In the genomic region with DNA sequence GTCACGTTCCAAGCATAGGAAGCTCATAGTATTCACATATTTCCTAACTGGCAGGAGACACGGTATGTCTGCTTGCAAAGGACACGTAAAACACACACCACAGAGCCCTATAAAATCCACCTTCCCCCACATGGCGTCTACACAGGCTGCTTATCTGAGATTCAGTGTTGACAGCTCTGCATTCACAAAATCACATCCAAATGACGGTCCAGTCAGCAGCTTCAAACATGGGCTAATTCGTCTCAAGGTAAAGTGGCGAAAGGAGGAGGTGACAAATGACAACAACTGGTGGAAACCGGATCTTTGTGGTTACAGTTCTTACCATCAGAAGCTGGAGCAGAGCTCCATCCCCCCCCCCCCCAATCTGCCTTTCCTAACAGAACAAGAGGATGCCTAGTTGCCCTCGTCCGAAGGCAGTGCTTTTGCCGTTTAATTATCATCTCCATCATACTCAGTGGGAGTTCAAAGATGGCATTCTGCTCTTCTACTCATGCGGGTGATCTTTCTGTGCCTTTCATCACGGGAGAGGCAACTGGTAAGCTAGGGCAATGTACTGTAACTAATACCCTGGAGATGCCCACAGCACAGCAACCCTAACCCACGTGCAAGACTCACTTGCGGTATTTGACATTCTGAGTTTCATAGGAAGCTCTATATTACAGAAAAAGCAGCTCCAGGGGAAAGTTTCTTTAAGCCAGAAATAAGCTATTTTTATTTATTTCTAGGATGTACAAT, we compare ENCODE assay signal across 18 mouse cellular contexts.
DNase-seq lines count a peak whose midpoint lies in the region; ATAC-seq and TF ChIP-seq lines count a peak whose summit lies in the region.
"Had no signal": no experiment of that assay in that cellular context is flagged by ENCODE, and none has a peak within 500 bp of the region (broad histone marks: within the 10 kb centered on the region; RNA-seq: fewer than 3 reads in every experiment).

No protein-coding gene starts in this region.

- peak overlapping the region in 1 of 2 experiments; percentile 44; a peak in 1 of 4 replicates for H3K27ac ChIP-seq in heart, embryonic 14.5 days (replicated peaks in 1 of 2; ENCODE audit: control insufficient read depth in 1 of 2, insufficient read depth in 1 of 2, low read depth in 2 of 2, low read length in 2 of 2)
- no peak overlapping the region for H3K27ac ChIP-seq in kidney, embryonic 16.5 days (ENCODE audit: low read length)
- no peak overlapping the region for H3K27ac ChIP-seq in limb, embryonic 10.5 days
- H3K27ac ChIP-seq: embryonic facial prominence, embryonic 15.5 days; layer of hippocampus, adult 2 months; left cerebral cortex, adult 2 months; limb, embryonic 15.5 days had no signal

- H3K4me2 ChIP-seq in heart, embryonic 14.5 days (ENCODE audit: low read length), result peak overlapping the region; percentile 24
- H3K4me2 ChIP-seq in kidney, embryonic 16.5 days (replicated peaks; ENCODE audit: low read depth, low read length), result no peak overlapping the region
- H3K4me2 ChIP-seq: embryonic facial prominence, embryonic 15.5 days; limb, embryonic 15.5 days had no signal

- H3K9ac ChIP-seq in heart, embryonic 14.5 days (ENCODE audit: low read length), result no peak overlapping the region
- H3K9ac ChIP-seq in kidney, embryonic 16.5 days (replicated peaks; ENCODE audit: low read length), result no peak overlapping the region
- H3K9ac ChIP-seq: embryonic facial prominence, embryonic 15.5 days; limb, embryonic 15.5 days had no signal

- H3K36me3 ChIP-seq in heart, embryonic 14.5 days (ENCODE audit: control insufficient read depth, insufficient read depth, low read length), result no peaks in the 10 kb centered on the region
- H3K36me3 ChIP-seq in kidney, embryonic 16.5 days (ENCODE audit: insufficient read depth, low read length), result no peaks in the 10 kb centered on the region
- H3K36me3 ChIP-seq in C2C12 (ENCODE audit: control insufficient read depth, insufficient read depth), result no peaks in the 10 kb centered on the region
- H3K36me3 ChIP-seq in limb, embryonic 10.5 days, result no peaks in the 10 kb centered on the region
- H3K36me3 ChIP-seq: embryonic facial prominence, embryonic 15.5 days; limb, embryonic 15.5 days had no signal

- H3K4me1 ChIP-seq in heart, embryonic 14.5 days (ENCODE audit: control insufficient read depth in 2 of 2, insufficient read depth in 2 of 2, low read length in 2 of 2), result peaks cover 0 to 9% of the 10 kb centered on the region in 2 experiments; a peak in 2 of 4 replicates
- peaks cover 10% of the 10 kb centered on the region; the same call in 1 of the 2 replicates for H3K4me1 ChIP-seq in kidney, embryonic 16.5 days (ENCODE audit: insufficient read depth, low read length)
- H3K4me1 ChIP-seq in limb, embryonic 10.5 days, result no peaks in the 10 kb centered on the region
- H3K4me1 ChIP-seq: limb, embryonic 15.5 days had no signal

- ATAC-seq in heart, embryonic 14.5 days (ENCODE audit: insufficient number of reproducible peaks, insufficient read depth, low FRiP score, low read depth), result no peak
- ATAC-seq in kidney, embryonic 16.5 days (ENCODE audit: low FRiP score, low TSS enrichment), result no peak
- ATAC-seq: intestine, embryonic 16.5 days had no signal

- no peak for DNase-seq in heart, postnatal 25 days (ENCODE audit: low spot score)
- peak; percentile 18 to 54 for DNase-seq in kidney, postnatal 36 days
- peak; percentile 66 for DNase-seq in brain, embryonic 14.5 days (ENCODE audit: low read depth)
- no peak for DNase-seq in urinary bladder, postnatal 10 days (ENCODE audit: low spot score)
- no peak for DNase-seq in limb, embryonic 10.5 days (ENCODE audit: low spot score)
- DNase-seq: cerebellum, adult 18-20 months; gastrocnemius, postnatal 36 days; lung, adult 2 months; right cerebral cortex, postnatal 4 days; thymus, postnatal 36 days had no signal

- intact Hi-C loops in heart, postnatal 25 days (cut with DNase I), result loop anchor here (10.0 kb wide), 2 partner anchors 135 to 245 kb away; no protein-coding TSS in a partner anchor

- H3K79me3 ChIP-seq in C2C12 (ENCODE audit: low read depth), result no peaks in the 10 kb centered on the region

- no peak for TF ChIP-seq CTCF in C2C12 (IDR thresholded peaks at IDR 0.05; ENCODE audit: control insufficient read depth, insufficient read depth, insufficient read length)
- no peak for TF ChIP-seq CTCF in brain, embryonic 14.5 days (IDR thresholded peaks at IDR 0.05; ENCODE audit: borderline replicate concordance, extremely low read depth, insufficient read depth, insufficient read length)

- no peak overlapping the region for H3ac ChIP-seq in C2C12 (ENCODE audit: control insufficient read depth, insufficient read length, low read depth)

- H3K4me3 ChIP-seq in heart, embryonic 14.5 days (ENCODE audit: control insufficient read depth in 1 of 2, insufficient read depth in 1 of 2, low read depth in 1 of 2, low read length in 2 of 2), result no peak overlapping the region
- H3K4me3 ChIP-seq in kidney, embryonic 16.5 days (ENCODE audit: low read length), result no peak overlapping the region
- no peak overlapping the region for H3K4me3 ChIP-seq in C2C12 (ENCODE audit: insufficient read depth, poor library complexity, severe bottlenecking)
- H3K4me3 ChIP-seq in limb, embryonic 10.5 days, result no peak overlapping the region
- H3K4me3 ChIP-seq: embryonic facial prominence, embryonic 15.5 days; layer of hippocampus, adult 2 months; left cerebral cortex, adult 2 months; limb, embryonic 15.5 days had no signal

- no peaks in the 10 kb centered on the region for H3K79me2 ChIP-seq in C2C12 (ENCODE audit: control insufficient read depth, insufficient read depth)

- H3K9me3 ChIP-seq in heart, embryonic 14.5 days (ENCODE audit: control insufficient read depth, low read length), result no peaks in the 10 kb centered on the region
- no peaks in the 10 kb centered on the region for H3K9me3 ChIP-seq in kidney, embryonic 16.5 days (ENCODE audit: low read length)
- no peaks in the 10 kb centered on the region for H3K9me3 ChIP-seq in limb, embryonic 10.5 days (replicated peaks)
- H3K9me3 ChIP-seq: embryonic facial prominence, embryonic 15.5 days had no signal

- no peaks in the 10 kb centered on the region; the same call in 1 of the 2 replicates for H3K27me3 ChIP-seq in heart, embryonic 14.5 days (ENCODE audit: control insufficient read depth, insufficient read depth, low read length)
- no peaks in the 10 kb centered on the region for H3K27me3 ChIP-seq in kidney, embryonic 16.5 days (ENCODE audit: insufficient read depth, low read length)
- no peaks in the 10 kb centered on the region for H3K27me3 ChIP-seq in C2C12 (ENCODE audit: control insufficient read depth, insufficient read depth, insufficient read length)
- H3K27me3 ChIP-seq in limb, embryonic 10.5 days (ENCODE audit: low read depth, poor library complexity, severe bottlenecking), result no peaks in the 10 kb centered on the region
- H3K27me3 ChIP-seq: embryonic facial prominence, embryonic 15.5 days; limb, embryonic 15.5 days had no signal

- 25% methylated on average over 15 of the region's 15 CpGs for WGBS in heart, embryonic 14.5 days
- 57% methylated on average over 15 of the region's 15 CpGs for WGBS in kidney, embryonic 16.5 days
- WGBS in limb, embryonic 10.5 days, result 66% methylated on average over 15 of the region's 15 CpGs

- TF ChIP-seq POLR2A in brain, embryonic 14.5 days (IDR thresholded peaks at IDR 0.05; ENCODE audit: borderline replicate concordance, extremely low read depth, insufficient read depth, insufficient read length, poor library complexity, severe bottlenecking), result no peak

TF ChIP-seq in C2C12, 6 proteins besides CTCF, POLR2A, EP300 and RAD21:
- peak; percentile 38 for TF ChIP-seq MYOD1 (IDR thresholded peaks at IDR 0.05; ENCODE audit: control insufficient read depth, insufficient read length, low read depth)
- TF ChIP-seq MYOG (IDR thresholded peaks at IDR 0.05; ENCODE audit: control insufficient read depth, extremely low read depth, insufficient read length), result no peak
TF ChIP-seq in C2C12: peak in this region for 1.

Comparison
In these comparisons a context has a peak if more than half of its experiments do, and no peak if none do; other contexts are left out.
1. DNase-seq: peak in kidney, postnatal 36 days (2 of 2) and brain, embryonic 14.5 days (single experiment); none in heart, postnatal 25 days (single experiment), urinary bladder, postnatal 10 days (single experiment) and limb, embryonic 10.5 days (single experiment).